Mouse (Mus musculus) heart, embryonic 13.5 days (tissue): ENCODE data around the gene P2ry2. TPM values are rescaled to one million over a fixed set of nuclear protein-coding genes. Genes with fewer than 3 reads are reported as not detected.

Source experiments
- ATAC-seq: fragments of 200-750 bp; cut with Nextera tagmentation; 2 replicates; pipeline ENCODE4 v1.8.0; 2017; ENCODE audit warnings: moderate TSS enrichment; ENCODE audit not compliant: insufficient number of reproducible peaks, low FRiP score, low TSS enrichment; ENCODE audit errors: extremely low read depth
- H3K27ac ChIP-seq: fragments of 300-500 bp; sonication (generic); replicated peaks from 2 replicates; pipeline ENCODE4 v1.5.1; 2015; ENCODE audit warnings: moderate library complexity, mild to moderate bottlenecking, inconsistent platforms
- H3K27me3 ChIP-seq: fragments of 300-500 bp; sonication (generic); replicated peaks from 2 replicates; pipeline ENCODE4 v1.6.1; 2015; ENCODE audit warnings: mild to moderate bottlenecking, inconsistent platforms
- H3K36me3 ChIP-seq: fragments of 300-500 bp; sonication (generic); 2 replicates; pipeline ENCODE4 v1.6.1; 2015; ENCODE audit warnings: mild to moderate bottlenecking, inconsistent platforms
- H3K4me1 ChIP-seq: fragments of 300-500 bp; sonication (generic); 2 replicates; pipeline ENCODE4 v1.6.1; 2015; ENCODE audit warnings: inconsistent platforms
- H3K4me2 ChIP-seq: fragments of 300-500 bp; sonication (generic); 2 replicates; pipeline ENCODE4 v1.6.1; 2015; ENCODE audit warnings: inconsistent platforms, mild to moderate bottlenecking, moderate library complexity
- H3K4me3 ChIP-seq: fragments of 300-500 bp; sonication (generic); 2 replicates; pipeline ENCODE4 v1.5.1; 2015; ENCODE audit warnings: moderate library complexity, mild to moderate bottlenecking, inconsistent platforms
- H3K9ac ChIP-seq: fragments of 300-500 bp; sonication (generic); 2 replicates; pipeline ENCODE4 v1.6.1; 2015; ENCODE audit warnings: inconsistent platforms, mild to moderate bottlenecking, moderate library complexity
- H3K9me3 ChIP-seq: fragments of 300-500 bp; sonication (generic); 2 replicates; pipeline ENCODE4 v1.6.1; 2016; ENCODE audit warnings: inconsistent platforms
- WGBS: fragments of 180-500 bp; shearing (Covaris S2); methylation state at CpG from one replicate; pipeline ENCODE4 v1.1.7; 2015; ENCODE audit warnings: mixed read lengths; 5-methylcytosine and 5-hydroxymethylcytosine counted together
- polyA plus RNA-seq: library from polyadenylated mRNA; unstranded; fragments of >200 nt; fragmentation: Nextera tagmentation; extraction: Ambion mirVana; gene quantifications from 2 replicates; pipeline ENCODE4 v1.2.1, GENCODE M21; 2015

P2ry2 gene
- polyA plus RNA-seq, 1 experiment from 2014 or later: 1.1 TPM

GRCm38 (mm10) chr7:100960462-100960861, 52.2 kb downstream of the P2ry2 start:
- Histone ChIP-seq H3K9me3 (no peaks in the 10 kb centered on the region), H3K9ac (no peak overlapping the region), H3K27ac (no peak overlapping the region), H3K4me3 (no peak overlapping the region), H3K4me1 (peaks cover 11% of the 10 kb centered on the region), H3K4me2 (no peak overlapping the region), H3K27me3 (peaks cover 10% of the 10 kb centered on the region), H3K36me3 (no peaks in the 10 kb centered on the region)
- 66% methylated on average over 2 of the region's 2 CpGs for WGBS
- ATAC-seq: no peak

- Histone ChIP-seq H3K4me1 (peaks cover 14% of the 10 kb centered on the region), H3K36me3 (no peaks in the 10 kb centered on the region), H3K27ac (no peak overlapping the region), H3K4me3 (no peak overlapping the region), H3K27me3 (peaks cover 5% of the 10 kb centered on the region), H3K4me2 (no peak overlapping the region), H3K9me3 (no peaks in the 10 kb centered on the region), H3K9ac (no peak overlapping the region)
- 89% methylated on average over 2 of the region's 2 CpGs for WGBS
- ATAC-seq: no peak
These were observed 54.2 kb downstream of the P2ry2 start for GRCm38 (mm10) chr7:100958426-100958825.

GRCm38 (mm10) chr7:100952686-100953085, 60.0 kb downstream of the P2ry2 start:
- Histone ChIP-seq H3K27me3 (peaks cover 16% of the 10 kb centered on the region), H3K9ac (0 out of 2 replicates have a peak overlapping the region, but pooled peaks have one; percentile 33), H3K4me3 (no peak overlapping the region), H3K4me2 (no peak overlapping the region), H3K4me1 (peaks cover 53% of the 10 kb centered on the region), H3K36me3 (no peaks in the 10 kb centered on the region), H3K27ac (peak overlapping the region; percentile 58), H3K9me3 (no peaks in the 10 kb centered on the region)
- 46% methylated on average over 7 of the region's 7 CpGs for WGBS
- no peak for ATAC-seq

GRCm38 (mm10) chr7:100951903-100952302, 60.8 kb downstream of the P2ry2 start:
- H3K4me1 ChIP-seq: peaks cover 53% of the 10 kb centered on the region
- H3K27ac ChIP-seq: peak overlapping the region; percentile 58; the same call in 1 of the 2 replicates
- H3K27me3 ChIP-seq: peaks cover 16% of the 10 kb centered on the region
- H3K4me3 ChIP-seq: no peak overlapping the region
- no peak overlapping the region for H3K4me2 ChIP-seq
- WGBS: 63% methylated on average over 2 of the region's 2 CpGs
- no peaks in the 10 kb centered on the region for H3K36me3 ChIP-seq
- no peak overlapping the region for H3K9ac ChIP-seq
- no peak for ATAC-seq
- H3K9me3 ChIP-seq: no peaks in the 10 kb centered on the region

GRCm38 (mm10) chr7:100950481-100951010, 62.1 kb downstream of the P2ry2 start:
- no peak overlapping the region for H3K4me2 ChIP-seq
- H3K9me3 ChIP-seq: no peaks in the 10 kb centered on the region
- H3K4me1 ChIP-seq: peaks cover 45% of the 10 kb centered on the region
- 43% methylated on average over 12 of the region's 12 CpGs for WGBS
- peaks cover 24% of the 10 kb centered on the region for H3K27me3 ChIP-seq
- H3K9ac ChIP-seq: peak overlapping the region; percentile 28; the same call in 1 of the 2 replicates
- H3K4me3 ChIP-seq: no peak overlapping the region
- ATAC-seq: no peak
- H3K27ac ChIP-seq: peak overlapping the region; percentile 82
- no peaks in the 10 kb centered on the region for H3K36me3 ChIP-seq

GRCm38 (mm10) chr7:100950031-100950430, 62.6 kb downstream of the P2ry2 start:
- Histone ChIP-seq H3K4me1 (peaks cover 45% of the 10 kb centered on the region), H3K9ac (peak overlapping the region; percentile 28; the same call in 1 of the 2 replicates), H3K27me3 (peaks cover 26% of the 10 kb centered on the region), H3K9me3 (no peaks in the 10 kb centered on the region), H3K4me2 (no peak overlapping the region), H3K36me3 (no peaks in the 10 kb centered on the region), H3K27ac (peak overlapping the region; percentile 82), H3K4me3 (no peak overlapping the region)
- ATAC-seq: no peak
- whole genome bisulfite sequencing: 57% methylated on average over 5 of the region's 5 CpGs

Other genes starting within 250 kb of the P2ry2 start
- 2.9 and 3.7 TPM in 2 replicates for gene Relt, start 149.4 kb downstream of the P2ry2 start, polyA plus RNA-seq
- gene Arhgef17, start 80.8 kb downstream of the P2ry2 start, polyA plus RNA-seq: 5.2 and 5.7 TPM in 2 replicates
- gene P2ry6, start 38.2 kb downstream of the P2ry2 start, polyA plus RNA-seq: 4.3 and 4.6 TPM in 2 replicates
- gene Fchsd2, start 80.0 kb upstream of the P2ry2 start, polyA plus RNA-seq: 12.9 and 13.5 TPM in 2 replicates